Mouse (Mus musculus) ES-Bruce4 (cell line): Measurements from ENCODE around the gene Cfl1.

Experiments used
- CTCF ChIP-seq: IDR thresholded peaks from one replicate; pipeline ENCODE4 v1.8.1; 2011; ENCODE audit warnings: low read depth, low read length
- EP300 ChIP-seq: IDR thresholded peaks from 2 replicates; pipeline ENCODE4 v1.6.1; 2011; ENCODE audit warnings: low read depth, low read length; ENCODE audit not compliant: insufficient read depth

GRCm38 (mm10) chr19:5456922-5457745 is 33.1 kb upstream of the Cfl1 start:
- TF ChIP-seq CTCF (no peak), EP300 (no peak)
